Mouse (Mus musculus) spleen, postnatal 14 days (tissue): Measurements from ENCODE around the gene Esyt1.

Source experiments
- DNase-seq, 2 experiments: peaks; one replicate each; pipeline ENCODE4 v3.0.0; 2021 to 2022; ENCODE audit warnings: low spot score in 2 of 2

Esyt1 gene

DNA sequence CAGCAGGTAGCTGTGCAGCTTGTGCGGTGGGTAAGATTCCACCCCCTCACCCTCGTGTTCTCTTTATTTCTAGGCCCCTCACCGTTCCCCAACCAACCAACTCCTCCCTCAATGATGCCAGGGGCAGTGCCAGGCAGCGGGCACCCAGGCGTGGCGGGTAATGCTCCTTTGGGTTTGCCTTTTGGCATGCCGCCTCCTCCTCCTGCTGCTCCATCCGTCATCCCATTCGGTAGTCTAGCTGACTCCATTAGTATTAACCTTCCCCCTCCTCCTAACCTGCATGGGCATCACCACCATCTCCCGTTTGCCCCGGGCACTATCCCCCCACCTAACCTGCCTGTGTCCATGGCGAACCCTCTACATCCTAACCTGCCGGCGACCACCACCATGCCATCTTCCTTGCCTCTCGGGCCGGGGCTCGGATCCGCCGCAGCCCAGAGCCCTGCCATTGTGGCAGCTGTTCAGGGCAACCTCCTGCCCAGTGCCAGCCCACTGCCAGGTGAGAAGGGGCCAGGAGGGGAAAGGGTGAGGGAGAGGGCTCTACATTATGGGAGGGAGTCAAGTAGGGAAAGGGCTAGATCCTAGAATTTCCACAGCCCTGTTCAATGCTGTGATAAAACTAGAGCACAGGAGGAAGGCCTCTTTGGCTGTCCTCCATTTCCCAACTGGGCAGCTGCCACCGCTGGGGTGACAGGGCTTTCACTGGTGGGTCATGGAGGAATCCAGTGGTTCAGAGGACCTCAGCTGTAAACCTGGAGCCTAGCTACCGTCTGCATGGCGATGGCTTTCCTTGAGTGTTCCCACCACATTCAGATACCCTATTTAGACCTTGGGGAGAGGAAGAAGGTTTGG, 37.6 kb downstream of the Esyt1 start:
- DNase-seq, result no peak

GRCm38 (mm10) chr10:128486370-128486769, 39.3 kb downstream of the Esyt1 start:
- no peak for DNase-seq

- no peak for DNase-seq
These were observed 51.3 kb downstream of the Esyt1 start for GRCm38 (mm10) chr10:128474366-128474765.

DNA sequence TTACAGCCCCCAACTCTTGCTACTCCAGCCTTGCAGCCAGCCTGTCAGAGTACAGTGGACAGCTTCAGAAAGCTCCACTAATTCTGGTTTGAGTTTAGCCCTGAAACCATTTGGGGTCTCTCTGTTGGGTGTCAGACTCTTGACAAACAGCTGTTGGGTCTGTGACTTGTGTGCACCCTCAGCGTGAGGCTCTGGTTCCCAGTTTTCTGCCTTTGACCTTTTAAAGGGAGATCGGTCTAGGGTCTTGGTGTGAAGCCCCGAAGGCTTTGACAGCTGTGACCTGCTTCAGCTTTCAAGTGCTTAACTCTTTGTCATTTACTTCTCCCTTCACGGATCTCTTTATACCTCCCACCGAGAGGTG, 65.4 kb downstream of the Esyt1 start:
- DNase-seq, result no peak
